Mouse (Mus musculus): ENCODE measurements around the gene Morc3. TPM values are rescaled to one million over a fixed set of nuclear protein-coding genes. Genes with fewer than 3 reads are reported as not detected.
A peak's percentile ranks its signal among the peaks of the same experiment; 100 is the strongest.

Morc3 gene
- total RNA-seq (2021) = 10 to 100 TPM; 29.2 to 29.9 TPM

GRCm38 (mm10) chr16:93831627-93832395 is at the start of gene Morc3:
Gene Morc3, plus strand, starts transcription at chr16:93832121.
- DNase-seq (ENCODE audit: extremely low spot score in 1 of 2, low spot score in 1 of 2) = peak; percentile 95 to 98

- DNase-seq (ENCODE audit: extremely low spot score in 1 of 2, low spot score in 1 of 2) = no peak
Measured at GRCm38 (mm10) chr16:93784175-93784574, 47.7 kb upstream of the Morc3 start.

GRCm38 (mm10) chr16:93785805-93786204 is 46.1 kb upstream of the Morc3 start:
- DNase-seq (ENCODE audit: extremely low spot score in 1 of 2, low spot score in 1 of 2) = peak; percentile 42 to 76

GRCm38 (mm10) chr16:93788388-93788787 is 43.5 kb upstream of the Morc3 start:
- DNase-seq (ENCODE audit: extremely low spot score in 1 of 2, low spot score in 1 of 2) = no peak

GRCm38 (mm10) chr16:93788881-93789280 is 43.0 kb upstream of the Morc3 start:
- no peak for DNase-seq (ENCODE audit: extremely low spot score in 1 of 2, low spot score in 1 of 2)

GRCm38 (mm10) chr16:93789971-93790755 is 41.8 kb upstream of the Morc3 start:
- DNase-seq (ENCODE audit: extremely low spot score in 1 of 2, low spot score in 1 of 2) = no peak

- DNase-seq (ENCODE audit: extremely low spot score in 1 of 2, low spot score in 1 of 2) = no peak
Measured at GRCm38 (mm10) chr16:93792981-93793630, 38.8 kb upstream of the Morc3 start.

- no peak for DNase-seq (ENCODE audit: extremely low spot score in 1 of 2, low spot score in 1 of 2)
Measured at GRCm38 (mm10) chr16:93794845-93795244, 37.1 kb upstream of the Morc3 start.

GRCm38 (mm10) chr16:93795391-93795790 is 36.5 kb upstream of the Morc3 start:
- DNase-seq (ENCODE audit: extremely low spot score in 1 of 2, low spot score in 1 of 2) = no peak

GRCm38 (mm10) chr16:93797021-93797840 is 34.7 kb upstream of the Morc3 start:
- no peak for DNase-seq (ENCODE audit: extremely low spot score in 1 of 2, low spot score in 1 of 2)

- DNase-seq (ENCODE audit: extremely low spot score in 1 of 2, low spot score in 1 of 2) = no peak
Measured at GRCm38 (mm10) chr16:93797841-93798492, 34.0 kb upstream of the Morc3 start.

- DNase-seq (ENCODE audit: extremely low spot score in 1 of 2, low spot score in 1 of 2) = no peak
Measured at GRCm38 (mm10) chr16:93798623-93799022, 33.3 kb upstream of the Morc3 start.

- no peak for DNase-seq (ENCODE audit: extremely low spot score in 1 of 2, low spot score in 1 of 2)
Measured at GRCm38 (mm10) chr16:93799071-93799470, 32.9 kb upstream of the Morc3 start.

- no peak for DNase-seq (ENCODE audit: extremely low spot score in 1 of 2, low spot score in 1 of 2)
Measured at GRCm38 (mm10) chr16:93799936-93800335, 32.0 kb upstream of the Morc3 start.

- no peak for DNase-seq (ENCODE audit: extremely low spot score in 1 of 2, low spot score in 1 of 2)
Measured at GRCm38 (mm10) chr16:93807167-93807566, 24.8 kb upstream of the Morc3 start.

GRCm38 (mm10) chr16:93807961-93808554 is 23.9 kb upstream of the Morc3 start:
- no peak for DNase-seq (ENCODE audit: extremely low spot score in 1 of 2, low spot score in 1 of 2)

GRCm38 (mm10) chr16:93815856-93816736 is 15.8 kb upstream of the Morc3 start:
- DNase-seq (ENCODE audit: extremely low spot score in 1 of 2, low spot score in 1 of 2) = peak in 1 of 2 experiments; percentile 46

GRCm38 (mm10) chr16:93816861-93817260 is 15.1 kb upstream of the Morc3 start:
- no peak for DNase-seq (ENCODE audit: extremely low spot score in 1 of 2, low spot score in 1 of 2)

Data from layer of hippocampus, postnatal 25 days (tissue).